Mouse (Mus musculus) myocyte (in vitro differentiated cells): ENCODE measurements around the gene Tiam2.

ENCODE experiments used
- CEBPB ChIP-seq: IDR thresholded peaks from 2 replicates; pipeline ENCODE4 v1.6.1; 2011; ENCODE audit warnings: mild to moderate bottlenecking, moderate library complexity; ENCODE audit not compliant: poor library complexity, insufficient read depth, severe bottlenecking
- E2F4 ChIP-seq: IDR thresholded peaks from one replicate; pipeline ENCODE4 v1.6.1; 2011; ENCODE audit warnings: mild to moderate bottlenecking, control low read depth, moderate library complexity; ENCODE audit not compliant: insufficient read depth
- MAX ChIP-seq: IDR thresholded peaks from one replicate; pipeline ENCODE4 v1.6.1; 2011; ENCODE audit warnings: low read depth, mild to moderate bottlenecking, control low read depth
- MYOD1 ChIP-seq, 3 experiments: IDR thresholded peaks; one replicate each; pipeline ENCODE4 v1.6.1; 2011; ENCODE audit warnings: control low read depth in 2 of 3, low read depth in 2 of 3, mild to moderate bottlenecking in 2 of 3, moderate library complexity in 1 of 3; ENCODE audit not compliant: insufficient read length in 2 of 3, control insufficient read depth in 1 of 3
- MYOG ChIP-seq, 3 experiments: IDR thresholded peaks; one replicate each; pipeline ENCODE4 v1.6.1; 2011; ENCODE audit warnings: control low read depth in 2 of 3, low read depth in 2 of 3, mild to moderate bottlenecking in 2 of 3; ENCODE audit not compliant: insufficient read length in 2 of 3, control insufficient read depth in 1 of 3, insufficient read depth in 1 of 3
- POLR2A ChIP-seq: IDR thresholded peaks from one replicate; pipeline ENCODE4 v1.6.1; 2011; ENCODE audit warnings: low read depth, mild to moderate bottlenecking, control low read depth, moderate library complexity; ENCODE audit not compliant: insufficient read length
- POLR2AphosphoS2 ChIP-seq: IDR thresholded peaks from one replicate; pipeline ENCODE4 v1.6.1; 2011; ENCODE audit warnings: low read depth, control low read depth; ENCODE audit not compliant: insufficient read length
- REST ChIP-seq: IDR thresholded peaks from one replicate; pipeline ENCODE4 v1.6.1; 2011; ENCODE audit warnings: mild to moderate bottlenecking, control low read depth, moderate library complexity; ENCODE audit not compliant: insufficient read depth, insufficient read length
- SRF ChIP-seq: IDR thresholded peaks from one replicate; pipeline ENCODE4 v1.6.1; 2011; ENCODE audit warnings: low read depth; ENCODE audit not compliant: control insufficient read depth, insufficient read length
- TCF12 ChIP-seq: IDR thresholded peaks from one replicate; pipeline ENCODE4 v1.6.1; 2011; ENCODE audit warnings: mild to moderate bottlenecking, control low read depth; ENCODE audit not compliant: poor library complexity, insufficient read depth, severe bottlenecking
- TCF3 ChIP-seq: IDR thresholded peaks from one replicate; pipeline ENCODE4 v1.6.1; 2011; ENCODE audit warnings: low read depth, control low read depth; ENCODE audit not compliant: insufficient read length
- USF1 ChIP-seq: IDR thresholded peaks from one replicate; pipeline ENCODE4 v1.6.1; 2011; ENCODE audit warnings: low read depth, mild to moderate bottlenecking, control low read depth, moderate library complexity

DNA sequence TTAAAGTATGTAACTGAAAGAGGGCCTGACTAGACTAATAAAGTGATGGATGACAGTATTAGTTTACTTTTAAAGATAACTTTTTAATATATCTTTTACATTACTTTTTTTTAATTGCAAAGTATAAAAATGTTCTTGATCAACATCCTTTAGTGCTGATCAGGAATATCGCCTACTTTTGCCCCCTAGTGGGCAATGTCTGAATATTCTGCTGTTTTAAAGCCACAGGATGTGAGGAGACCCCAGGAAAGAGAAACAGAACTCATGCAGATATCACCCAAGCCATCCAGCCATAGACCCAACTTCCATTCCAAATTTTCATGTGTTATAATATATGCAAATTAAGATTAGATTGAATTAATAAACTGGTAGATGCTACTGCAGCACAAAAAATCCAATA is 207.1 kb downstream of the Tiam2 start:
- no peak for TF ChIP-seq POLR2A
- no peak for TF ChIP-seq E2F4
- no peak for TF ChIP-seq USF1
- no peak for TF ChIP-seq MAX
- TF ChIP-seq MYOG (IDR thresholded peaks at IDR 0.05; ENCODE audit: control insufficient read depth in 1 of 3, insufficient read depth in 1 of 3, insufficient read length in 2 of 3, low read depth in 2 of 3), result no peak
- TF ChIP-seq MYOD1 (IDR thresholded peaks at IDR 0.05; ENCODE audit: control insufficient read depth in 1 of 3, insufficient read length in 2 of 3, low read depth in 2 of 3), result no peak
- no peak for TF ChIP-seq REST
- TF ChIP-seq POLR2AphosphoS2, result no peak
- TF ChIP-seq CEBPB, result no peak
- TF ChIP-seq TCF12, result no peak
- TF ChIP-seq SRF, result no peak
- TF ChIP-seq TCF3, result no peak
